Mouse (Mus musculus) common myeloid progenitor, adult 5-6 weeks (primary cell): ENCODE measurements around the gene Gucy1a1. TPM values are rescaled to one million over a fixed set of nuclear protein-coding genes. Genes with fewer than 3 reads are reported as not detected.

Experiments
- ATAC-seq: replicated peaks from 2 replicates; pipeline ENCODE4 v1.8.0; 2016; ENCODE audit warnings: low read depth, mild to moderate bottlenecking, moderate TSS enrichment, inconsistent platforms; ENCODE audit not compliant: poor library complexity, severe bottlenecking
- total RNA-seq: library from RNA; stranded (forward); fragments of 200-1000, 187-1606 nt; gene quantifications from 2 replicates; pipeline ENCODE4 v1.2.3, GENCODE M21; 2017

Gucy1a1 gene
- total RNA-seq, 1 experiment from 2014 or later, result 3.0 TPM

GRCm38 (mm10) chr3:82099127-82099526 lies 46.5 kb downstream of the Gucy1a1 start:
- no peak for ATAC-seq

DNA sequence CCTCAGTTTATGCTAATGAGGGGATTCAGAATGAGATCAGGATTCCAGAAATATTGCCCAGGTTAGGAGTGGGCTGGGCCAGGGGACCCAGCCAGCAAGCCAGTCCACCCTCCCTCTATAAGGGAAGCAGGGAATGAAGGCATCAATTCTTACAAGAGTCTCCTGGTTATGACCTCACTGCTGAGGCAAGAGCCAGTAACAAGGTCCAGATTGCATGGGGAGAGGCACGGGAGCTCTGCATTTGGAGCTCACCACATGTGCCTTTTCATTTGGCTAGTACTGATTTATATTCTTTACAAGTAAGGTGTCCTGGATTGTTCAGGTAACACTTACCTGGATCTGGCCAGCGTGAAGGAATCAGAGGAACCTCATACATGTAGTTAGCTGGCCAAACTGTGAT lies 48.8 kb downstream of the Gucy1a1 start:
- ATAC-seq, result no peak

- ATAC-seq, result peak; percentile 98
Measured at GRCm38 (mm10) chr3:82074201-82074851, 71.3 kb downstream of the Gucy1a1 start, which contains the start of gene Gucy1b1. Gucy1b1 (minus strand) TSS chr3:82074689.

DNA sequence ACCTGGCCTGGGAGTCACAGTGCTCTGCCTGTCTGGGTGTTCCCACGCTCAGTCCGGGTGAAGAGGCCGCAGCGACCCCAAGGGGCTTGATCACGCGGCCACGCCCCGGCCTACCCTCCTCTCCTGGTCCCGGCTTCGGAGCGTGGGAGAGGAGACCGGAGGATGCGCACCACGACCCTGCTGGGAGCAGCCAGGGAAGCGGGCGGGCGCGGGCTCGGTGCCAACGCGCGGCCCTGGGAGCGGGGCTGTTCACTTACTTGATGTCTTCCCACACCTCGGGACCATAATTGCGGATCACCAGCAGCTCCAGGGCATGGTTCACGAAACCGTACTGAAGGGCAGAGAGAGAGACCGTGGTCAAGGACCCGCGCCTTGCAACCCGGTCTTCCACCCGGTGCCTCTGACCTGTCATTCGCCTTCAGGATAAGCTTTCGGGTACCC lies 71.8 kb downstream of the Gucy1a1 start:
- peak; percentile 11; the same call in 1 of the 2 replicates for ATAC-seq

DNA sequence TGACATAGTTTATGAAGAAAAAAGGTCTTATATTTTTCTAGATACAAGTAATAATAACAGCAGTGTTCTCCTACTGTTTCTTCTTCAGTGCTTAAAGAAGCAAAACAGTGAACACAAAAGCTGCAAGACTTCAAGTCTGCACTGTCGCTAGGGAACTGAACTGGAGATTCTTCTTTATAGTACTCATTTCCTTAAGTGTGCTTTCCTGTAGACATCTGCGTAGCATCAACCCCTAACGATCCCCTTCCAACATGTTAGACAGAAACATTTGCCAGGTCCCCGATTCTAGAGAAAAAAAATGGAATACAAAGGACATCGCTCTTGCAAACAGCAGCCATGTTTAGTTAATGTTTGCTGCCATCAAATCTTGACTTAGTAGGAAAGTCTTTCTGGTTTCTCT lies 77.8 kb downstream of the Gucy1a1 start:
- no peak for ATAC-seq

- ATAC-seq, result peak; percentile 96
Measured at GRCm38 (mm10) chr3:82061402-82062180, 84.0 kb downstream of the Gucy1a1 start.

GRCm38 (mm10) chr3:82057201-82057600 lies 88.4 kb downstream of the Gucy1a1 start:
- ATAC-seq, result no peak

- ATAC-seq, result no peak
Measured at GRCm38 (mm10) chr3:82054283-82054974, 91.2 kb downstream of the Gucy1a1 start.

DNA sequence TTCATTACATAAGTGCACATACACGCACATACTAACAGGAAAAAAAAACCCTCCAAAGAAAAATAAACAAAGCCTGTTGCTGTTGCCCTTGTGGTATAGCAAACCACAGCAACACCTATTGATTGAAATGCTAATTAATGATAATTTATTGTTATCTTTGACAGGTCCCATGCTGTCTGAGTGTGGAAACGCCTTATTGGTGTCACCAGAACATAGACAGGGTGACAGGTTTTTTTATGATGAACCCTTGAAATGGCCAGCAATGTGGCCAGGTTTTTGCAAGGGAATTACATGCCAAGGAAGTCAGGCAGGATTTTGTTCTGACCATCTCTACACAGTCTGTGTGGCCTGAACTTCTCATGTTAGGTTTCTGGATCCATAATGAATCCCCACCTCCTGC lies 93.6 kb downstream of the Gucy1a1 start:
- ATAC-seq, result no peak

GRCm38 (mm10) chr3:82051468-82051867 lies 94.1 kb downstream of the Gucy1a1 start:
- no peak for ATAC-seq

GRCm38 (mm10) chr3:82048681-82049080 lies 96.9 kb downstream of the Gucy1a1 start:
- no peak for ATAC-seq

DNA sequence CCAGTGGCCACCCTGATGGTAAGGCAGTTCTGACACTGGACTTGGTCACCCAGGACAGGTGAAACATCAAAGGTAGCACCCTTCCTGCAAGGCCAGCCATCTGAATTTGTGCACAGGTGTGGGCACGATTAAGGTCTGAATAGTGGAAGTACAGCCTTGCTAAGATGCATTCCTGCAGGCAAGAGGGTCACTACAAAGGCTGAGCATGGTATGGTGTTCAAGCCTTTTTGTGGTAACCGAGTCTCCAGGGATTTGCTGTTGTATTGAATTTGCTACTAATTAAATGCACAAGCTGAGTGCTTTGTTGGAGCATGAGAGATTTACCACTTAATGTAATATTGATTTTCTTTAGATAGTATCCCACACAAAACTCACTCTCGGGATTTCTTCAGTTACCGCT lies 97.5 kb downstream of the Gucy1a1 start:
- ATAC-seq, result no peak

DNA sequence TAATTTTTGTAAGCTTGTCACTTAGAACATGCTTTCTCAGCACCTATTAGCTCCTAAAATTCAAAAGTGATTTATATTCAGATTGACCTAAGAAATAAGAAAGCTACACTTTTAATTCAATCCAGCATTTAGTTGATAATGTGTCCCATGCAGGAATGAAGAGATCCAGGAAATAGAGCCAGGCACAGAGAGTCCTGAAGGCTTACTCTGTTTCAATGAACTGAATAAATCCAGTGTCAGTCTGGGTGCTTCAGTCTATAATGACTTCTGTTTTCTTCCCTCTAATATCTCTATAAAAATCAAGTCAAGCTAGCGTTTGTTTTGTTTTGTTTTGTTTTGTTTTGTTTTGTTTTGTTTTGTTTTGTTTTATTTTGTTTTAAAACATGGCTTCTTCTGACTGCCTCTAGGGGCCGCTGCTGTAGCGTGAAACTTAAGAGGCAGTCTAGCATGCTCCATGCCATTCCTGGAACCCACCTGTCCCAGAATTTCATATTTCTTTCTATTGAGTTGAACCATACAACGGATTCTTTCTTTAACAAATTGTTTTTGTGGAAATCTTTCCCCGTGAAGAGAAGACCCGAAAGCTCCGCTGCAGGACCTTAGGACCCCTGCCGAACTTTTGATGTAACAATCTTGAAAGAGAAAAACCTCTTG lies 98.4 kb downstream of the Gucy1a1 start:
- ATAC-seq, result peak; percentile 72

GRCm38 (mm10) chr3:82046087-82046486 lies 99.5 kb downstream of the Gucy1a1 start:
- ATAC-seq, result no peak

DNA sequence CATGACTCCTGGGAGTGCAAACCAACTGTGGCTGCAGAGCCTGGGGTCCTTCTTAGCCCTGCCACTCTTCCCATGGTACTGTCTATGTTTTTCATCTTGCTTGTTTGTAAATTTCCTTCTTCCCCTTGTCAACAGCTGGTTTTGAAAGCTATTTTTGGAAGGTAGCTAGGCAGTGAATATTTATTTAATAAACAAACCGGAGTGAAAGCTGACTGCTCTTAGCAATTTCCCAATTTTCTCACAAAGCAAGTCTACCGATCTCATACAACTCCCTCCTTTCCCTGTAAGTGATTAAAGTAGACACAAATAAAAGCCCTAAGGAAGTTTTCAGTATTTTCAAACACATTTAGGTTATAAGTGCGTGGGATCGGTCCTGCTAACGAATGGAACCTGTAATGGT lies 100.7 kb downstream of the Gucy1a1 start:
- no peak for ATAC-seq

- no peak for ATAC-seq
Measured at GRCm38 (mm10) chr3:82043676-82044075, 101.9 kb downstream of the Gucy1a1 start.
